Mouse (Mus musculus) lung, adult 18-20 months (tissue): ENCODE results near the gene Smarcc2.

ENCODE experiments used
- DNase-seq, 2 experiments: peaks; one replicate each; pipeline ENCODE4 v3.0.0; 2022; ENCODE audit warnings: mixed read lengths in 2 of 2

Gene Smarcc2

GRCm38 (mm10) chr10:128458719-128459408 is at the start of gene Smarcc2:
Gene Smarcc2, plus strand, starts transcription at chr10:128459248.
- peak; percentile 86 to 89 for DNase-seq

- DNase-seq = peak; percentile 99
Observed at GRCm38 (mm10) chr10:128409692-128410559, 49.1 kb upstream of the Smarcc2 start.

- DNase-seq = no peak
Observed at GRCm38 (mm10) chr10:128410560-128410845, 48.5 kb upstream of the Smarcc2 start.

GRCm38 (mm10) chr10:128411211-128412054 is 47.6 kb upstream of the Smarcc2 start, which contains the start of the genes Nabp2 and Rnf41:
Gene Nabp2, minus strand, starts transcription at chr10:128411492.
Gene Rnf41, plus strand, starts transcription at chr10:128411657.
- peak; percentile 96 to 97 for DNase-seq

GRCm38 (mm10) chr10:128412055-128412381 is 47.0 kb upstream of the Smarcc2 start:
- no peak for DNase-seq

GRCm38 (mm10) chr10:128412558-128412957 is 46.5 kb upstream of the Smarcc2 start:
- DNase-seq = no peak

- DNase-seq = no peak
Observed at GRCm38 (mm10) chr10:128413076-128413475, 46.0 kb upstream of the Smarcc2 start.

- DNase-seq = no peak
Observed at GRCm38 (mm10) chr10:128414848-128415247, 44.2 kb upstream of the Smarcc2 start.

- DNase-seq = no peak
Observed at GRCm38 (mm10) chr10:128422426-128422825, 36.6 kb upstream of the Smarcc2 start.

- DNase-seq = no peak
Observed at GRCm38 (mm10) chr10:128424604-128425003, 34.4 kb upstream of the Smarcc2 start.

- DNase-seq = no peak
Observed at GRCm38 (mm10) chr10:128425260-128425659, 33.8 kb upstream of the Smarcc2 start.

GRCm38 (mm10) chr10:128429052-128429451 is 30.0 kb upstream of the Smarcc2 start:
- DNase-seq = no peak

GRCm38 (mm10) chr10:128429454-128429853 is 29.6 kb upstream of the Smarcc2 start:
- no peak for DNase-seq

- DNase-seq = no peak
Observed at GRCm38 (mm10) chr10:128433417-128433816, 25.6 kb upstream of the Smarcc2 start.

GRCm38 (mm10) chr10:128434681-128435080 is 24.4 kb upstream of the Smarcc2 start:
- DNase-seq = no peak

GRCm38 (mm10) chr10:128435186-128435823 is 23.7 kb upstream of the Smarcc2 start:
- peak; percentile 59 to 69 for DNase-seq

GRCm38 (mm10) chr10:128435873-128436272 is 23.2 kb upstream of the Smarcc2 start:
- no peak for DNase-seq

- DNase-seq = no peak
Observed at GRCm38 (mm10) chr10:128436376-128436775, 22.7 kb upstream of the Smarcc2 start.

- peak in 1 of 2 experiments; percentile 28 for DNase-seq
Observed at GRCm38 (mm10) chr10:128438675-128439279, 20.3 kb upstream of the Smarcc2 start.

GRCm38 (mm10) chr10:128440407-128440806 is 18.6 kb upstream of the Smarcc2 start:
- no peak for DNase-seq

GRCm38 (mm10) chr10:128441324-128442119 is 17.5 kb upstream of the Smarcc2 start:
- no peak for DNase-seq
